Mouse (Mus musculus) CH12.LX (cell line): ENCODE results near the gene Ccdc24.

Source experiments
- BHLHE40 ChIP-seq: IDR thresholded peaks from 2 replicates; pipeline ENCODE4 v1.6.1; 2011; ENCODE audit warnings: mild to moderate bottlenecking, low read depth, low read length, improper control_type of control experiment
- CTCF ChIP-seq, 2 experiments: IDR thresholded peaks in 1 of 2; conservative IDR thresholded peaks in 1 of 2; 2 replicates each; pipeline ENCODE4 v1.5.1; 2011 to 2012; ENCODE audit warnings: low read depth in 2 of 2, low read length in 2 of 2, improper control_type of control experiment in 1 of 2, inconsistent platforms in 1 of 2, mild to moderate bottlenecking in 1 of 2, moderate library complexity in 1 of 2
- KAT2A ChIP-seq: IDR thresholded peaks from 2 replicates; pipeline ENCODE4 v1.6.1; 2012; ENCODE audit warnings: low read length, improper control_type of control experiment, inconsistent platforms; ENCODE audit not compliant: insufficient replicate concordance
- MAX ChIP-seq: IDR thresholded peaks from 2 replicates; pipeline ENCODE4 v1.6.1; 2011; ENCODE audit warnings: low read length, improper control_type of control experiment
- NELFE ChIP-seq: IDR thresholded peaks from 2 replicates; pipeline ENCODE4 v1.6.1; 2011; ENCODE audit warnings: low read depth, low read length, improper control_type of control experiment
- POLR2A ChIP-seq: IDR thresholded peaks from 2 replicates; pipeline ENCODE4 v1.6.1; 2011; ENCODE audit warnings: low read depth, mild to moderate bottlenecking, improper control_type of control experiment, low read length
- SIN3A ChIP-seq: IDR thresholded peaks from 2 replicates; pipeline ENCODE4 v1.6.1; 2012; ENCODE audit warnings: low read length, improper control_type of control experiment, inconsistent platforms
- USF1 ChIP-seq: IDR thresholded peaks from 2 replicates; pipeline ENCODE4 v1.6.1; 2014; ENCODE audit warnings: low read depth, mild to moderate bottlenecking, inconsistent platforms, low read length, improper control_type of control experiment
- ZC3H11A ChIP-seq: IDR thresholded peaks from 2 replicates; pipeline ENCODE4 v1.6.1; 2012; ENCODE audit warnings: low read depth, mild to moderate bottlenecking, inconsistent platforms, low read length, improper control_type of control experiment

DNA sequence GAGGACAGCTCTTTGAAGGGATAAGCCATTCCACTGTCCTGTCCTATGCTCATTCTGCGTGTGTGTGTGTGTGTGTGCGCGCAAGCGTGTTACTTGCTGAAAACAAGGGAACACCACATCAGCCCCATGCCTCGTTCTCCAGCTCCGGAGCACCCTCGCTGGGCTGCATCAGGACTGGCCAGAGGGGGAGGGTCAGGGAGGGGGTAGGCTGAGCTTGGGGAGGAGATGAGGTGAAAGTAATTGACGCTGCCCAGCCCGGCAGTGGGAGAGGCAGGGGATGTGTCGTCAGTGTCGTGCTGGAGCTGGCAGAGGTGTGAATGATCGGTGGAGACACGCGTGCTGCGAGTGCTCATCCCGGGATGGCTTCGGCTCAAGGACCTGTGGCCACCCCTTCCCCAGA is 23.3 kb downstream of the Ccdc24 start:
- TF ChIP-seq CTCF (conservative IDR thresholded peaks at IDR 0.05 in 1 of 2, IDR thresholded peaks at IDR 0.05 in 1 of 2; ENCODE audit: low read depth in 2 of 2, low read length in 2 of 2) = no peak
- TF ChIP-seq MAX = no peak
- no peak for TF ChIP-seq SIN3A
- TF ChIP-seq BHLHE40 = no peak
- TF ChIP-seq KAT2A = no peak
- no peak for TF ChIP-seq NELFE
- TF ChIP-seq POLR2A = no peak
- no peak for TF ChIP-seq ZC3H11A
- TF ChIP-seq USF1 = no peak
